Mouse (Mus musculus) heart, embryonic 10.5 days (tissue): ENCODE measurements around the gene Tead2. TPM values are rescaled to one million over a fixed set of nuclear protein-coding genes. Genes with fewer than 3 reads are reported as not detected.
"Not testable (repeated sequence)": the region's sequence is repeated elsewhere in the genome, so short reads cannot be mapped to it uniquely, and the experiment has no call there.

ENCODE experiments used
- DNase-seq: peaks from one replicate; pipeline ENCODE4 v3.0.0-alpha.2; 2017; ENCODE audit warnings: low spot score
- H3K27ac ChIP-seq: fragments of 300-500 bp; sonication (generic); 2 replicates; pipeline ENCODE4 v1.5.1; 2016; ENCODE audit warnings: mild to moderate bottlenecking
- H3K27me3 ChIP-seq: fragments of 300-500 bp; sonication (generic); 2 replicates; pipeline ENCODE4 v1.6.1; 2016; ENCODE audit warnings: mild to moderate bottlenecking; ENCODE audit not compliant: poor library complexity, insufficient read depth, severe bottlenecking
- H3K36me3 ChIP-seq: fragments of 300-500 bp; sonication (generic); 2 replicates; pipeline ENCODE4 v1.6.1; 2016; ENCODE audit warnings: mild to moderate bottlenecking, moderate library complexity
- H3K4me1 ChIP-seq: fragments of 300-500 bp; sonication (generic); 2 replicates; pipeline ENCODE4 v1.6.1; 2016; ENCODE audit warnings: mild to moderate bottlenecking
- H3K4me3 ChIP-seq: fragments of 300-500 bp; sonication (generic); 2 replicates; pipeline ENCODE4 v1.5.1; 2016; ENCODE audit warnings: mild to moderate bottlenecking, moderate library complexity
- H3K9me3 ChIP-seq: fragments of 300-500 bp; sonication (generic); 2 replicates; pipeline ENCODE4 v1.6.1; 2016; ENCODE audit warnings: mild to moderate bottlenecking, moderate library complexity
- WGBS: fragments of 180-500 bp; shearing (Covaris S2); methylation state at CpG from one replicate; pipeline ENCODE4 v1.1.7; 2016; 5-methylcytosine and 5-hydroxymethylcytosine counted together
- polyA plus RNA-seq: library from polyadenylated mRNA; unstranded; fragments of >200 nt; fragmentation: Nextera tagmentation; extraction: Ambion mirVana; gene quantifications from 2 replicates; pipeline ENCODE4 v1.2.1, GENCODE M21; 2016

The Tead2 gene
- polyA plus RNA-seq = 161 and 210 TPM in 2 replicates

DNA sequence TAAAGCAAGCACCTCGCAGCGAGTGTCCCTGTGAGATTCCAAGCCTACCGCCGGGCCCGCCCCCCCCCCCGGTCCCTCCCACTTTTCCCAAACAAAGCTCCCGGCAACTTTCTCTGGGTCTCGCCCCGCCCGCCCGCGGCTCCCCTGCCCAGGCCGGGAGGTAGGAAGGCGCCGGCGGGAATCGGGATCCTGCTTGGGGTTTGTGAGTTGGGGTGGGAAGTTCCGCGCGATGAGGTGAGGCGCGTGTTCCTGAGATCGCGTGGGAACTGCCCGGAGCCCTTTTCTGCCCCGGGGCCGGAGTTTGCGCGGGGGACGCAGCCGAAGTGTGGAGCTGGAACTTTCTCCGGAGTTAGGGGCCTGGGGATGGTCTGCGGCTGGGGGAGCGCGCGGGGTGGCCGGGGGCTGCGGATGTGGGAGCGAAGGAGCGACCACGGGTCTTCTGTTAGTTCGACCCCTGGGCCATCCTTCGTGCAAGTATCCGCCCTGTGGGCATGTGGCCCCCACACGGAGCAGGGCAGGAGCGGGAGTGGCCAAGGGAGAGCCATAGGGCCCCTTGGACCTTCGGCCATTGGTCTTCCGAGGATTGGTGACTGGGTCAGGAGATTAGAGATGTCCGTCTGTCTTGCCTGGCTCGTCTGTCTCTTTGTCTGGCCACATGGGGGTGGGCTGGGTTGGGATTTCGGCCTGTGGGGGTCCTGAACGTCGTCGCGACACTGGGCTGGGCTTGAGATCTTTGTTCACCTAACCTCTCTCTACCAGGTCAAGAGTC is at the start of gene Tead2:
TSS of gene Tead2 (plus strand) at position 81 of the 769 bp plus-strand sequence.
- H3K4me1 ChIP-seq = peaks cover 58% of the 10 kb centered on the region
- peak; percentile 89 for DNase-seq

GRCm38 (mm10) chr7:45166950-45167401 is 48.6 kb upstream of the Tead2 start:
- H3K27me3 ChIP-seq = peaks cover 96% of the 10 kb centered on the region
- H3K36me3 ChIP-seq = peaks cover 16% of the 10 kb centered on the region
- peaks cover 38% of the 10 kb centered on the region for H3K4me1 ChIP-seq
- no peak for DNase-seq
- no peak overlapping the region for H3K27ac ChIP-seq
- 29% methylated on average over 10 of the region's 10 CpGs for WGBS
- H3K4me3 ChIP-seq = no peak overlapping the region
- H3K9me3 ChIP-seq = peaks cover 27% of the 10 kb centered on the region

More for the DNA sequence above, at the start of gene Tead2:
- Histone ChIP-seq H3K9me3 (no peaks in the 10 kb centered on the region), H3K27ac (peak within 1 kb of the TSS; percentile 96), H3K4me3 (peak within 1 kb of the TSS; percentile 93), H3K36me3 (peaks cover 38% of the 10 kb centered on the region), H3K27me3 (peaks cover 16% of the 10 kb centered on the region)
- under 1% methylated on average over 55 of the region's 55 CpGs for WGBS

- Histone ChIP-seq H3K36me3 (peaks cover 16% of the 10 kb centered on the region), H3K4me1 (peaks cover 30% of the 10 kb centered on the region), H3K4me3 (peak overlapping the region; percentile 15; the same call in 1 of the 2 replicates), H3K27ac (no peak overlapping the region), H3K27me3 (peaks cover 99% of the 10 kb centered on the region), H3K9me3 (peaks cover 27% of the 10 kb centered on the region)
- WGBS = 3% methylated on average over 19 of the region's 19 CpGs
- no peak for DNase-seq
Observed at GRCm38 (mm10) chr7:45167761-45168445, 47.6 kb upstream of the Tead2 start.

DNA sequence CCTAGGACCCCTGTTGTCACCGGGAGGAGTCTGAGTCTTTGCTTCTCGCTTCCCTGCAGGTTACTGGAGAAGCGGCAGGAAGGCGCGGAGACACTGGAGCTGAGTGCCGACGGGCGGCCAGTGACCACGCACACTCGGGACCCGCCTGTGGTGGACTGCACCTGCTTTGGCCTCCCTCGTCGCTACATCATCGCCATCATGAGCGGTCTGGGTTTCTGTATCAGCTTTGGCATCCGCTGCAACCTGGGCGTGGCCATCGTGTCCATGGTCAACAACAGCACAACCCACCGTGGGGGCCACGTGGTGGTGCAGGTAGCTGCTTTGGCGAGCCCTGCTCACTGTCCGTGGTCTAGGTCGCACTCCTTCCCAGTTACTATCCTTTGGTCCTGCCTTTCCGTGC is 46.9 kb upstream of the Tead2 start:
- H3K27me3 ChIP-seq = peaks cover 98% of the 10 kb centered on the region
- peak overlapping the region; percentile 27 for H3K4me3 ChIP-seq
- peaks cover 16% of the 10 kb centered on the region for H3K36me3 ChIP-seq
- peaks cover 27% of the 10 kb centered on the region for H3K9me3 ChIP-seq
- H3K4me1 ChIP-seq = peaks cover 27% of the 10 kb centered on the region
- H3K27ac ChIP-seq = no peak overlapping the region
- no peak for DNase-seq
- 5% methylated on average over 24 of the region's 24 CpGs for WGBS

DNA sequence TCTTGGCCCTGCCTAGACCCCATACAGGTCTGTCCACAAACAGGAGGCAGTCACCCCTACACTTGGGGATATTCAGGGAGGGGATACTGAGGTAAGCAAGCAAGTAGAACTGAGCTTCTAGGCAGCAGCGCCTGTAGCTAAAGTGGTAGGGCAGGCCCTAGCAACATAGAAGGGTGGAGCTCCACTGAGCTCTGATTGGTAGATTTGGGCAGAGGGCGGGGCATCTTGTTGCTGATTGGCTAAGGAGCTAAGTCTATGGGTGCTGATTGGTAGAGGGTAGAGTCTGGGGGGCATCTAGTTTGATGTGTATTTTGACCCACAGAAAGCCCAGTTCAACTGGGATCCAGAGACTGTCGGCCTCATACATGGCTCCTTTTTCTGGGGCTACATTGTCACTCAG is 46.1 kb upstream of the Tead2 start:
- Histone ChIP-seq H3K27ac (no peak overlapping the region), H3K36me3 (peaks cover 16% of the 10 kb centered on the region), H3K4me1 (peaks cover 19% of the 10 kb centered on the region), H3K27me3 (peaks cover 97% of the 10 kb centered on the region), H3K9me3 (peaks cover 27% of the 10 kb centered on the region), H3K4me3 (peak overlapping the region; percentile 27; the same call in 1 of the 2 replicates)
- DNase-seq = no peak
- WGBS = 86% methylated on average over 3 of the region's 3 CpGs

DNA sequence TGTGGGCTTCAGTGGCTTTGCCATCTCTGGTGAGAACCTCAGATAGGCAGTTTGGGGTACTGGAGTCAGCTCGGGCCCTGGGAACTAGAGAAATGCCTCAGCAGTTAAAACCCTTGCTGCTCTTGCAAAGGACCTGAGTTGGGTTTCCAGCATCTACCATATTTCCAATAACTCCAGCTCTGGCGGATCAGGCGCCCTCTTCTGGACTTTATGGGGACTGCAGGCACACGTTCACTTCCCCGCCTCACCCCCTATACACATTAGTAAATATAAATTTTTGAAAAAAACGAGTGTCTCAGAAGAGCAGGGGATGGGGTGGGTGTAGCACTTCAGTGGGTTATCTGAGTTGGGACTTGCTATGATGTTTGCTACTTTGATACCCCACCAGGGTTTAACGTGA is 42.6 kb upstream of the Tead2 start:
- Histone ChIP-seq H3K27me3 (peaks cover 97% of the 10 kb centered on the region), H3K4me3 (no peak overlapping the region), H3K36me3 (peaks cover 16% of the 10 kb centered on the region), H3K27ac (no peak overlapping the region), H3K4me1 (peaks cover 24% of the 10 kb centered on the region), H3K9me3 (peaks cover 27% of the 10 kb centered on the region)
- WGBS = 56% methylated on average over 7 of the region's 7 CpGs
- DNase-seq = no peak

- Histone ChIP-seq H3K9me3 (peaks cover 25% of the 10 kb centered on the region), H3K4me1 (peaks cover 16% of the 10 kb centered on the region), H3K27me3 (peaks cover 97% of the 10 kb centered on the region), H3K36me3 (peaks cover 15% of the 10 kb centered on the region)
- 39% methylated on average over 1 of the region's 1 CpGs for WGBS
- DNase-seq, H3K27ac ChIP-seq, H3K4me3 ChIP-seq: not testable (repeated sequence)
Observed at GRCm38 (mm10) chr7:45173772-45174171, 41.8 kb upstream of the Tead2 start.

GRCm38 (mm10) chr7:45174567-45175280 is 40.8 kb upstream of the Tead2 start:
- Histone ChIP-seq H3K9me3 (peaks cover 16% of the 10 kb centered on the region), H3K4me1 (peaks cover 15% of the 10 kb centered on the region), H3K27ac (0 out of 2 replicates have a peak overlapping the region, but pooled peaks have one; percentile 25), H3K27me3 (peaks cover 97% of the 10 kb centered on the region), H3K36me3 (peaks cover 6% of the 10 kb centered on the region; the same call in 1 of the 2 replicates), H3K4me3 (peak overlapping the region; percentile 40)
- DNase-seq = no peak
- WGBS = 6% methylated on average over 29 of the region's 29 CpGs

GRCm38 (mm10) chr7:45175398-45175797 is 40.2 kb upstream of the Tead2 start:
- no peak overlapping the region for H3K27ac ChIP-seq
- H3K4me1 ChIP-seq = peaks cover 15% of the 10 kb centered on the region
- WGBS = 6% methylated on average over 13 of the region's 13 CpGs
- H3K27me3 ChIP-seq = peaks cover 97% of the 10 kb centered on the region
- H3K9me3 ChIP-seq = peaks cover 9% of the 10 kb centered on the region
- peak overlapping the region; percentile 40 for H3K4me3 ChIP-seq
- H3K36me3 ChIP-seq = no peaks in the 10 kb centered on the region; the same call in 1 of the 2 replicates
- DNase-seq = no peak

DNA sequence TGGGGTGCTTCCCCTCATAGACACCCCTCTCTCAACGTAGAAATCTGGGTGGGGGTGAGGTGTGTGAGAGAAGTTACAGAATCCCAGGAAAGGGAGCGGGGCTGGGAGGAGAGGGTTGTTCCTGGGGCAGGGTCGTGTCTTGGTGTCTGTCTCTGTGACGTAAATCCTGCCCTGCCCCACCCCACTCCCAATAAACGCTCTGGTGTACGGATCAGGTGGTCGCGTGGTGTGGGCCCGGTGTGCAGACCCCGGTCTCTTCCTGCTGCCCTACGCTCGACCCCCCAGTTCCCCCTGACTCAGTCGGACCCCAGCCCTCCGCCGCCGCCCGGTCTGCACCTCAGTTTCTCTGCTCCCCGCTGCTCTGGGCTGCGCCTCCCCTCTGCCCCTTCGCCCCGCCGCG is 39.6 kb upstream of the Tead2 start:
- Histone ChIP-seq H3K4me3 (peak overlapping the region; percentile 40), H3K27ac (no peak overlapping the region), H3K4me1 (peaks cover 20% of the 10 kb centered on the region), H3K9me3 (peaks cover 4% of the 10 kb centered on the region; the same call in 1 of the 2 replicates), H3K27me3 (peaks cover 98% of the 10 kb centered on the region), H3K36me3 (no peaks in the 10 kb centered on the region)
- 2% methylated on average over 23 of the region's 23 CpGs for WGBS
- no peak for DNase-seq

GRCm38 (mm10) chr7:45176356-45176755 is 39.2 kb upstream of the Tead2 start:
- no peaks in the 10 kb centered on the region for H3K36me3 ChIP-seq
- DNase-seq = no peak
- no peak overlapping the region for H3K27ac ChIP-seq
- 5% methylated on average over 31 of the region's 31 CpGs for WGBS
- peak overlapping the region; percentile 40 for H3K4me3 ChIP-seq
- peaks cover 25% of the 10 kb centered on the region for H3K4me1 ChIP-seq
- H3K9me3 ChIP-seq = no peaks in the 10 kb centered on the region; the same call in 1 of the 2 replicates
- peaks cover 98% of the 10 kb centered on the region for H3K27me3 ChIP-seq

GRCm38 (mm10) chr7:45178550-45178949 is 37.0 kb upstream of the Tead2 start:
- Histone ChIP-seq H3K27me3 (peaks cover 98% of the 10 kb centered on the region), H3K9me3 (no peaks in the 10 kb centered on the region), H3K27ac (no peak overlapping the region), H3K4me3 (no peak overlapping the region), H3K36me3 (no peaks in the 10 kb centered on the region), H3K4me1 (peaks cover 41% of the 10 kb centered on the region)
- 18% methylated on average over 7 of the region's 7 CpGs for WGBS
- no peak for DNase-seq
